Mouse (Mus musculus) cerebellum, adult 8-10 months (tissue): ENCODE results near the gene Pik3c2g.
"Not testable (repeated sequence)": the region's sequence is repeated elsewhere in the genome, so short reads cannot be mapped to it uniquely, and the experiment has no call there.

Experiments
- DNase-seq: peaks from one replicate; pipeline ENCODE4 v3.0.0; 2022

Pik3c2g gene

DNA sequence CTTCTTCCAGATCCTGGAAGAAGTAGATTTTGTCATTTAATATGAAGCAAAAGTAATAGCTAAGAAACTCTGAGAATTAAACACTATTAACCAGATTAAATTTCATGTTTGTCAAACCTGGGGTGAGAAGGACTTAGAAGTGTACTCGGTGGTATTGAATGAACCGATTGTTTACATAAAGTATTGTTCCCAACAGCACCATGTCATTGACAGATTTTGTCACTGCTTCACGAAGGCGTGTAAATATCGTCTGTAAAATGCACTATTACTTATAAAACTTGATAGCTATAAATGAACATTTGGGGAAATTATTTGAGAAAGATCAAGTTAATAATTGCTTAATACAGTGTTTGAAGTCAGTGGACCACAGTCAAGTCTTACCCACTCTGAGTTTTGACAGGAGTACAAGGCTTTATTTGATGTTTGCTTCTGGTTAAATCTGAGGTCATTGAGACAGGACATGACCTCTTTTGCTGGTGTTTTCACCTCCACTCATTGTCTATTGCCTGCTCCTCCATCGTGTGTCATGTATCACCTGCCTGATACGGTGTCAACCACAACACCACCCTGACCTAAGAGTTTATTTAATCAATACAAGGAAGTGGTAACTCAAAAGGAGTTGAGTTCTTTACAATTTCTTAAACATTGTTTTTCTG lies 260.0 kb downstream of the Pik3c2g start:
- no peak for DNase-seq

DNA sequence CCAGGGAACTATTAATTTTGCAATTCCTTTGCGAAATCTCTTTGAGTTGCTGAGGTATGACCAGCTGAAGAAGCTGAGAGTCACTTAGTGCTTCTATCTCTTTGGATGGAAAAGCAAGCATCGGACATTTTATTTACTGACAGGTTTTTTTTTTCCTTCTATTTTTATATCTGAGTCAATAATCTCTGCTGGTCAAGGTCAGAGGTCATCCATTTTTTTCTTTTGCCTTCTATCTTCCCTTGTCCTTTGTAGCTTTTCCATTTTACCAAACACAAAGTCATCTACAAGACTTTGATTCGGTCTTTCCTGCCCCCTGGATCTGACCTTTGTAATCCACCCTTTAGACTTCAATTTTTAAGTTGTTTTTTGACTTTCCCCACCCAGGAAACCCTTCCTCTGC lies 262.9 kb downstream of the Pik3c2g start:
- no peak for DNase-seq

- no peak for DNase-seq
Observed at GRCm38 (mm10) chr6:139851705-139852603, 264.9 kb downstream of the Pik3c2g start.

DNA sequence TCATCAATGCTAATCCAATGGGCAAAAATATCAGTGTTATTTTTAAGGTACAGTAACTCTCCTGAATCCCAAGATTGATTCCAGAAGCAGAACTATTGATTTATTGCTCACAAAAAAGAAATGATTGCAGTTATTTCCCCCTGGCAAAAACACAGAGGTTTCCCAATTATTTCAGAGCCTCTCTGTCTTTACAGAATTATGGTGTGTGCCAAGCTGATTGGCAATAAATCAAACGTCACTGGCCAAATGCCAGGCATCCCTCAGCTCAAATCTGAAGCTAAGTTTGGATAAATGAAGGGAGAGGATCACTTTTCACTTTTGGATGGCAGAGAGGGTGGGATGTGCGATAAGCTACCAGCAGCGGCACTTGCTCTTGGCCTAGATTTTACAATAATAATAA lies 265.8 kb downstream of the Pik3c2g start:
- no peak for DNase-seq

DNA sequence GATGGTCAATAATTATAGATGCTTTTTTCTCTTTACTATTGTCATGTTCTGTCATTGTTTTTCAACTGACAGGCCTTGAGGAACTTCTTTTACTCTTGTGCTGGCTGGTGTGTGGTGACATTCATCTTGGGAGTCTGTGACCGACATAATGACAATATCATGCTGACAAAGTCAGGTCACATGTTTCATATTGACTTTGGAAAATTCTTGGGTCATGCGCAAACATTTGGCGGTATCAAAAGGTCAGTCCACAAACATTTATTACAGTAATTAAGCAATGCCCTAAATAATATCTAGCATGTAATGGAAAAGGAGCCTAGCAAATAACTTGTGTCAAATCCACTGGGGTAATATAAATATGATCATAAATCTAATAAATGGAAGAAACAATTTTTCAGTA lies 273.1 kb downstream of the Pik3c2g start:
- DNase-seq = no peak

DNA sequence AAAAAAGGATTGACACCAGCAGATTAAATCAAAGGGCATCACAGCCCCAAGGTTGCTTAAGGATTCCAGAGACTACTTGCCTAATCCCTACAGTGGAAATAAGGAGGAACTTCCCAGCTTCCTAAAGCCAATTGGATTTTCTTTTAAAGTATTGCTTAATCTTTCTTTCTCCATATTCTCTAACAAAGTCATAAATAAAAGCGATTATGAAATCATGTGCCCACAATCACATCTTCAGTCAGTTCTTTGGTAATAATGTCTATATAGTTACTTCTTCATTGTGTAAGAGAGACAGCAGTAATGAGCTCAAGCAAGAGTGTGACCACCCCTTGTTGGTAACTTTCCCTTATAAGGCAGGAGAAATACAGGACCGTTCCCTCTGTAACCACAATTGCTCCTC lies 274.5 kb downstream of the Pik3c2g start:
- DNase-seq = no peak

DNA sequence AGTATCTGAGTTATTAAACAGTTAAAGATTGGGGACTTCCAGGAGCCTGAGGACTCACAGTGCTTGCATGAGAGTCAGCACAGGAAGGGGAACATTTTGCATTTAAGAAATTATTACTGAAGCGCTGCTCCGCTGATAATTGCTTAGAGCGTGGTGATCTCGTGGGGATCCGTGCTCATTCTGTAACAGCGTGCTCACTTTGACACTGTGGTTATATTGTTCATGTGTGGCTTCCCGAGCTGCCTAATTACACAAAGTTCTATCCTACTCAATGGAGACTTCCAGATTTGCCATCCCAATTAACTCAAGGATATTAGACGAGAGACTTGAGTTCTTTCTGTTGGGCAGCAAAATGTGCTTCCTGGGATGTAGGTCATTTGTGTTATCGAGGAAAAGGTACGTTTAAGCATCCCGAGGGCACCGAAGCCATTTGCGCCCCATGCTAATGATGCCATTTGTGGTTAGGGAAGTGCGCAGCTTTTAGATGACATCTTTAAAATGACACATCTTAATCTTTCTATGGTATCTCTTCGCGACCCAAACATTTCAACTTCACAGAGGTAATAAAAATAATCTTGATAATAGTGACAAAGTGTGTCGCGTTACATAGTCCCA lies 278.1 kb downstream of the Pik3c2g start:
- no peak for DNase-seq

DNA sequence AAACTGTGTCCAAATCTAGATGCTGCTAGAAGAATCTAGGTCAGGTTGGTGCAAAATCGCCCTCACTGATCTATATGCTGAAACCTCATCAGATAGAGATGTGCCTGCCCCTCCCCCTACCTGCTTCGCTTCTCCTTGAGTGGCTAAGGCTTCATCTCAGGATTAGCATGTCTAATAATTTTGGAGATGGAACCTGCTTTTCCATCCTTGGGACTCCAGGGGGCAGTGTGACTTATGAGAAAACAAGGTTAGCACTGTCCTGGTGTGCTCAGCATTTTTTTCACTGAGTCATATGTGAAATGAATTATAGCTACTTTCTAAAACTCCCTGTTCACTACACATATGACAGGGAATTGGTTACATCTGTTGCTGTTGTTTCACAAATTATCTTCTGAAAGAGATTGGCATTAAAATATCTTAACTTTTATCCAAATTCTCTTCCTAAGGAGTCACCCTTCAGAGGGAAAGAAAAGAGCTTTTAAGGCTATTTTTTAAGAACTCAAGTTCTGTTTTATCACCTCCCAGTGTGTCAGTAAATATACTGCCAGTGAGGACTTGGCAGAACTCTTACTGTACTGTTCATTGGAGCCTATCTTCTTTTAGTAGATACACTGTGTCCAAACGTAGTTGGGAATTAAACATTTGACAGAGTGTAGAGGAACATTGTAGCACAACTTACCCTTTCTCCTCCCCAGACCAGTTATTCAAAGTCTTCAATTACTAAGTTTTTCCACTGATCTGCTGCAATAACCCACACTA lies 287.6 kb downstream of the Pik3c2g start:
- peak; percentile 9 for DNase-seq

GRCm38 (mm10) chr6:139876691-139877090 lies 289.7 kb downstream of the Pik3c2g start:
- DNase-seq = no peak

GRCm38 (mm10) chr6:139877476-139878361 lies 290.7 kb downstream of the Pik3c2g start:
- DNase-seq = no peak

DNA sequence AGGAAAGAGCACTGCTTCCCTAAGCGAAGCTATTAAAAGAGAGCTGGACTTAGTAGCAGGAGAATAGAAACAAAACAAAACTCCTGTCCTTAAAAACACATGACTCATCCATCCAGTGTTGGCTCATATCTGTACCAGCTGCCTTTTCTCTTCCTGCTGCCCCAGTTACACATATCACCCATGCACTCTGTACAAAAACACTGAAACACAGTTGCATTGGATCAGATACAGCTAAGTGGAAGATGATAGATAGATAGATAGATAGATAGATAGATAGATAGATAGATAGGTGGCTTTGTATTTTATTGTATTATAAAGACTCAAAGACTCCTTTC lies 291.3 kb downstream of the Pik3c2g start:
- no peak for DNase-seq

DNA sequence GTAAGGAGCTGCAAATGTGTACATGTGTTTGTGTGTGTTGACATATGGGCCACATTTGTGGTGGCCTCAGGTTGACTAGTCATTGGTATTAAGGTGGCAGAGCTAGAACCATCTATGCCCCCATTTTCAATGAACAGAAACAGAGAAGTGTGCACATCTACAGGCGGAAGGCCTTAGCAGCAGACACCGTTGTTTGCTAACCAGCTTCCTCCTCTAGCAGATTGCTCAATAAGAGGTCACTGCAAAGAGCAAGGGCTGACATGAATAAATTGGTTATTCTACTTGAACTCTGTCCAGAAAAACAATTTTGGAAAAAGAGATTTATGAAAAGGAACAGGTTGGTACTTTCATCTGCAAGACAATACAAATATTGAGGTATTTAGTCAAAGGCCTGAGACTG lies 295.1 kb downstream of the Pik3c2g start:
- DNase-seq = no peak

GRCm38 (mm10) chr6:139887175-139887574 lies 300.2 kb downstream of the Pik3c2g start:
- no peak for DNase-seq

DNA sequence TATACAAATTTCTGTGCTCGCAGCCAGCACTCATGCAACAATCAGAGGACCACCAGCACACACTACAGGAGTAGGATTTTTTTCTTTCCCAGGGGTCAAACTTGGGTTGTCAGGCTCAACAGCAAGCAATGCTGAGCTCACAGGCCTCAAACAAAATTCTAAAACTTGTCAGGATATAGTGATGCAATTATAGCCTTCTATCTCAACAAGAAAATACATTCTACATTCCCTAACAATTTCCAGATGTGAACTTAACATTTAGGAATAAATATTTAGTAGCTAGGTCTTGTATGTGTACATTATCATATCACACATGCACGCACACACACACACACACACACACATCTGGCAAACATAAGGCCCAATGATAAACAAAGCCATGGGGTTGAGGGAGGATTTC lies 308.6 kb downstream of the Pik3c2g start:
- no peak for DNase-seq

GRCm38 (mm10) chr6:139899630-139900151 lies 312.7 kb downstream of the Pik3c2g start:
- no peak for DNase-seq

GRCm38 (mm10) chr6:139901801-139902200 lies 314.8 kb downstream of the Pik3c2g start:
- no peak for DNase-seq

DNA sequence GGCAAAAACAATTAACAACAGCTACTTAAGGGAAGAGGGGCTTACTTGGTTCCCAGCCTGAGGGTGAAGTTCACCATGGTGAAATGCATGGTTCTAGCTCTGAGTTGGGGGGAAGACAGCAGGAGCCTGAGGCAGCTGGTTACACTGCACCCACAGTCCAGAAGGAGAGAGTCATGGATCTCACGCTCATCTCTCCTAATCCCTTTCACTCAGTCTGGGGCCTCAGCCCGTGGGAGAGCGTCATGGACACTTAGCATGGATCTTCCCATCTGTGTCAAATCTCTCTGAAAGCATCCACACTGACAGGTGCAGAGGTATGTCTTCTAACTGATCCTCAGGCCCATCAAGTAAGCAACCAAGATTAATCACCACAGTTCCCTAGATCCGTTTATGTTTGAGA lies 320.1 kb downstream of the Pik3c2g start:
- DNase-seq = no peak

- no peak for DNase-seq
Observed at GRCm38 (mm10) chr6:139908997-139909669, 322.1 kb downstream of the Pik3c2g start.

DNA sequence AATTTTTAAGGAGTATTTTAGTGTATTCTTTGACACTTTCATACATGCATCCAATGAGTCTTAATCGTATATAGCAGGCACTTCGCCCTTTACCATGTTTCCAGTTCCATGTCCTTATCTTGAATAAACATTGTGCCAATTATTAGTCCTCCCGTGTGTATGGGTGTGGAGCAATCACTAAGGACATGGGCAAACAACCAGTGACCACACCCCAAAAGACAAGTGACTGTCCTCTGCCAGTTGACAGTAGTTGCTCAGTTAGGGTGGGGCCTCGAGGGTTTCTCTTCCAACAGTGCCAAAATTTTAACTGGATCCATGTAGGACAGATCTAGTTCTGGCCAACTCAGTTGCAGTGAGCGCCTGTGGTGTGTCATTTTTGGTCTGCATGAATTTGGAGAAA lies 341.7 kb downstream of the Pik3c2g start:
- no peak for DNase-seq

GRCm38 (mm10) chr6:139934861-139935260 lies 347.8 kb downstream of the Pik3c2g start:
- no peak for DNase-seq

- not testable (repeated sequence) for DNase-seq
Observed at GRCm38 (mm10) chr6:139937581-139937980, 350.6 kb downstream of the Pik3c2g start.
